Mouse (Mus musculus) adipose tissue, adult 10 weeks (tissue): ENCODE measurements around the gene Nsfl1c. TPM values are rescaled to one million over a fixed set of nuclear protein-coding genes. Genes with fewer than 3 reads are reported as not detected.

Experiments used
- polyA plus RNA-seq: library from polyadenylated mRNA; stranded (reverse); fragments of 350-450 nt; fragmentation: Illumina TruSeq; extraction: RNeasy Lipid Tissue Mini Kit (QIAGEN cat#74804); gene quantifications from one replicate; pipeline ENCODE4 v1.2.3, GENCODE M21; 2014; ENCODE audit warnings: low read depth, low replicate concordance

Gene Nsfl1c
- polyA plus RNA-seq: 113 TPM

DNA sequence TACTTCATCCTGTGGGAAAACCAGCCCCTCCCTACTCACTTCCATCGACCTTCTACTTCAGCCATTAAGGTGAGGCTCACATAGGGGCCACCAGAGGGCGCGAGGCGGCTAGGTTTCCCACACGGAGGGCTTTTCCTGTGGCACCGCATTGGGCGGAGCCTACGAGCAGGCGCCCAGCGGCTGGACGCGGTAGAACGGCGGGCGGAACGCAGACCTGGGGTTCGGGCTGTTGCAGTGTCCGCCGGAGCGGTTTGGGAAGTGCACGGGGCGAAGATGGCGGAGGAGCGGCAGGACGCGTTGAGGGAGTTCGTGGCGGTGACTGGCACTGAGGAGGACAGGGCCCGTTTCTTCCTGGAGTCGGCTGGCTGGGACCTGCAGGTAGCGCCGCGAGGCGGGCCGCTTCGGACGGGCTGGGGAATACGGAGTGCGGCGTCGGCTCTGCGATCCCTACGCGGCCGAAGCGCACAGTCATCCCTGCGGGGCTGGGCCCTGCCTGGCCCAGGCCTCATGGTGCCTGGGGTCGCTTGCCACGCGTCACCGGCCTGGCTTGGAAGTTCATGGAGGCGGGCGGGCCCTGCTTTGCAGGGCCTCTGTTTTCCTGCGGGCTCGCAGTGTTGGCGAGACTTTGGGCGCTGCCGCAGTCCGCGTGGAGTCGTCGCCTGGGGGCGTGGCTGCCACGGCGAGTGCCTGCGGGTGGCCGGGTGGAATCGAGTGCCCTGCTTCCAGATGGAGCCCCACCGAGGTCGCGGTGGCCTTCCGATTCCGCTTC lies at the start of gene Nsfl1c:
Nsfl1c (plus strand) TSS at position 148 of the 769 bp plus-strand sequence.

GRCm38 (mm10) chr2:151476053-151476452 lies 17.9 kb upstream of the Nsfl1c start, which contains the start of gene 4921509C19Rik:
Gene 4921509C19Rik (minus strand): TSS chr2:151476153.

DNA sequence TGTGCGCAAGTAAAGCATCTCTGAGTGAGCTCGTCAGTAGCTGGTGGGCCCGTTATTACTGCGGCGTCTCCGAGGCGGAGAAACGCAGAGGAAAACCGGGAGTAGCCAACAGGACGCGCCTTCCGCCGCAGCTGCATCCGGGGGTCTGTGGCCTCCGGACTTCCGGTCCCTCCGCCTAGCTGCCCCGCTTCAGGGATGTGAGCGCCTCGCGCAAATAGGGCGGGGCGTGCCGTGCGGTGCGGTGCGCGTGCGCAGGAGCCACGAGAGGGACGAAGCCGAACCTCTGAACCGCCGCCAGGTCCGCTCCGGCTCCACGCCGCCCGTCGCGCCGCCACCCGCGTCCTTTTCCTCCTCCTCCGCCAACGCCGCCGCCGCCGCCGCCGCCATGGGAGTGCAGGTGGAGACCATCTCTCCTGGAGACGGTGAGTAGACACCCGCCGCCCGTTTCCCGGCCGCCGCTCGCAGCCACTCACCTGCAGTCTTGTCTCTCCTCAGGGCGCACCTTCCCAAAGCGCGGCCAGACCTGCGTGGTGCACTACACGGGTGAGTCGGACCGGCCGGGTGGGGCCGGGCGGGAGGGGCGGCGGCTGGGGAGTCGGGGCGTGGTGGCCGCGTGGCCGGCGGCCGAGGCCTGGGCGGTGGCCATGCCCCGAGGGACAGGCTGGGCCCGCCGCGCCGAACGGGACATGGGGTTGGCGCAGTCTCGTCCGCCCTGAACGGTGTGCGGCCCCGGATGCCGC lies 48.5 kb downstream of the Nsfl1c start, which contains the start of gene Fkbp1a:
Fkbp1a (plus strand) TSS at position 161 of the 740 bp plus-strand sequence.

Other genes starting within 250 kb of the Nsfl1c start
- 0.34 TPM for gene 4921509C19Rik, start 18.0 kb upstream of the Nsfl1c start, polyA plus RNA-seq
- 242 TPM for gene Fkbp1a, start 48.3 kb downstream of the Nsfl1c start, polyA plus RNA-seq
- gene Sdcbp2, start 78.4 kb downstream of the Nsfl1c start, polyA plus RNA-seq: 16.0 TPM
- 2.2 TPM for gene Snph, start 138.4 kb downstream of the Nsfl1c start, polyA plus RNA-seq
- gene Rad21l, start 174.4 kb downstream of the Nsfl1c start, polyA plus RNA-seq: not detected
- not detected for gene Tmem74b, start 207.8 kb downstream of the Nsfl1c start, polyA plus RNA-seq